Mouse (Mus musculus): ENCODE results near the gene Fam20a.
"Not testable (repeated sequence)": the region's sequence is repeated elsewhere in the genome, so short reads cannot be mapped to it uniquely, and the experiment has no call there.

DNA sequence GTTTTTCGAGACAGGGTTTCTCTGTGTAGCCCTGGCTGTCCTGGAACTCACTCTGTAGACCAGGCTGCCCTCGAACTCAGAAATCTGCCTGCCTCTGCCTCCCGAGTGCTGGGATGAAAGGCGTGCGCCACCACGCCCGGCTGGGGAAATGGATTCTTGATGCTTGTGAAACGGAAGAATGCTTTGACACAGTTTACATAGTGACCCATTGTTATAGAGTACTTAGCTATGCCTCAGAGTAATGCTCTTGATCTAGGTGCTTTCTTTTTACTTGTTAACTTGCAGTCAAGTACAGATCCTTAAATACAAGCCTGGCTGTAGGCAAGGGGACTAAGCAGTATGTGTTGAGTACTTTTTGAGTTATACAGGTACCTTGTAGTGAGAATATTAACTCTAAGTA, 61.6 kb downstream of the Fam20a start:
- not testable (repeated sequence) for TF ChIP-seq POLR2A (IDR thresholded peaks at IDR 0.05; ENCODE audit: low read depth, low read length); CTCF (IDR thresholded peaks at IDR 0.05; ENCODE audit: extremely low read depth, insufficient read length, insufficient replicate concordance, low read depth, low read length)

Measured in small intestine, adult 2 months (tissue).